18 mouse cellular contexts compared by ENCODE assay signal in genomic region chr9:28471501-28471900, GRCm38 (mm10).
DNase-seq lines count a peak whose midpoint lies in the region; ATAC-seq lines count a peak whose summit lies in the region.
"Had no signal": no experiment of that assay in that cellular context is flagged by ENCODE, and none has a peak within 500 bp of the region (broad histone marks: within the 10 kb centered on the region; RNA-seq: fewer than 3 reads in every experiment).

No protein-coding gene starts in this region.

- H3K9me3 ChIP-seq in kidney, embryonic 14.5 days (ENCODE audit: control insufficient read depth, low read length): no peaks in the 10 kb centered on the region
- no peaks in the 10 kb centered on the region for H3K9me3 ChIP-seq in lung, embryonic 15.5 days
- H3K9me3 ChIP-seq: embryonic facial prominence, embryonic 12.5 days; forebrain, embryonic 15.5 days; heart, embryonic 13.5 days had no signal

- H3K27me3 ChIP-seq in kidney, embryonic 14.5 days (ENCODE audit: control insufficient read depth, insufficient read depth, low read length): no peaks in the 10 kb centered on the region
- no peaks in the 10 kb centered on the region for H3K27me3 ChIP-seq in lung, embryonic 15.5 days
- H3K27me3 ChIP-seq: embryonic facial prominence, embryonic 12.5 days; forebrain, embryonic 15.5 days; heart, embryonic 13.5 days had no signal

- H3K4me2 ChIP-seq in kidney, embryonic 14.5 days (replicated peaks; ENCODE audit: low read depth, low read length): no peak overlapping the region
- no peak overlapping the region for H3K4me2 ChIP-seq in lung, embryonic 15.5 days
- H3K4me2 ChIP-seq: embryonic facial prominence, embryonic 12.5 days; forebrain, embryonic 15.5 days; heart, embryonic 13.5 days had no signal

- 34% methylated on average over 4 of the region's 4 CpGs for WGBS in kidney, embryonic 14.5 days
- WGBS in lung, embryonic 15.5 days: 27% methylated on average over 4 of the region's 4 CpGs

- H3K4me3 ChIP-seq in kidney, embryonic 14.5 days (ENCODE audit: low read length): no peak overlapping the region
- no peak overlapping the region for H3K4me3 ChIP-seq in lung, embryonic 15.5 days
- H3K4me3 ChIP-seq: embryonic facial prominence, embryonic 12.5 days; forebrain, embryonic 15.5 days; heart, embryonic 13.5 days had no signal

- no peak overlapping the region for H3K9ac ChIP-seq in kidney, embryonic 14.5 days (ENCODE audit: low read depth, low read length)
- H3K9ac ChIP-seq in lung, embryonic 15.5 days: no peak overlapping the region
- H3K9ac ChIP-seq: embryonic facial prominence, embryonic 12.5 days; forebrain, embryonic 15.5 days; heart, embryonic 13.5 days had no signal

- H3K36me3 ChIP-seq in kidney, embryonic 14.5 days (ENCODE audit: control insufficient read depth, insufficient read depth, low read length): no peaks in the 10 kb centered on the region
- no peaks in the 10 kb centered on the region for H3K36me3 ChIP-seq in lung, embryonic 15.5 days
- H3K36me3 ChIP-seq: embryonic facial prominence, embryonic 12.5 days; forebrain, embryonic 15.5 days; heart, embryonic 13.5 days had no signal

- DNase-seq in kidney, adult 11 months: no peak
- DNase-seq in kidney, postnatal 10 days: peak; percentile 19
- DNase-seq in kidney, adult 9 months: no peak
- DNase-seq in lung, postnatal 36 days: no peak
- peak; percentile 19 for DNase-seq in embryo, embryonic 10.5 days (ENCODE audit: low spot score)
- DNase-seq: adrenal gland, postnatal 10 days; cerebellum, adult 11-12 months; cerebellum, adult 9-10 months; cerebellum, postnatal 25 days; gastrocnemius, postnatal 36 days; heart, adult 11 months; heart, postnatal 36 days had no signal

- peak; percentile 76 for ATAC-seq in kidney, embryonic 14.5 days (ENCODE audit: low FRiP score, low TSS enrichment)
- peak; percentile 19; the same call in 1 of the 2 replicates for ATAC-seq in lung, embryonic 15.5 days (ENCODE audit: borderline replicate concordance, extremely low read depth, low FRiP score, low TSS enrichment)
- ATAC-seq in monocyte, adult 5-6 weeks (replicated peaks; ENCODE audit: insufficient number of reproducible peaks, low FRiP score, low TSS enrichment, poor library complexity, severe bottlenecking): no peak
- ATAC-seq: forebrain, embryonic 15.5 days had no signal

- H3K4me1 ChIP-seq in kidney, embryonic 14.5 days (ENCODE audit: control insufficient read depth, insufficient read depth, low read length): 0 out of 2 replicates have a peak, but pooled peaks cover 3% of the 10 kb centered on the region
- no peaks in the 10 kb centered on the region for H3K4me1 ChIP-seq in lung, embryonic 15.5 days
- H3K4me1 ChIP-seq: embryonic facial prominence, embryonic 12.5 days; forebrain, embryonic 15.5 days; heart, embryonic 13.5 days had no signal

- H3K27ac ChIP-seq in kidney, embryonic 14.5 days (ENCODE audit: low read depth, low read length): no peak overlapping the region
- no peak overlapping the region for H3K27ac ChIP-seq in lung, embryonic 15.5 days
- H3K27ac ChIP-seq: embryonic facial prominence, embryonic 12.5 days; forebrain, embryonic 15.5 days; heart, embryonic 13.5 days had no signal

Comparison
In these comparisons a context has a peak if more than half of its experiments do, and no peak if none do; other contexts are left out.
1. DNase-seq: peak in kidney, postnatal 10 days (single experiment) and embryo, embryonic 10.5 days (single experiment); none in kidney, adult 11 months (single experiment), kidney, adult 9 months (single experiment) and lung, postnatal 36 days (single experiment).